Mouse (Mus musculus): ENCODE results near the gene 1700001K19Rik. TPM values are rescaled to one million over a fixed set of nuclear protein-coding genes. Genes with fewer than 3 reads are reported as not detected.
"Not testable (repeated sequence)": the region's sequence is repeated elsewhere in the genome, so short reads cannot be mapped to it uniquely, and the experiment has no call there.

1700001K19Rik gene
- polyA plus RNA-seq, 1 experiment from 2014 or later: not detected

GRCm38 (mm10) chr12:110698523-110699170 lies 16.2 kb upstream of the 1700001K19Rik start:
- no peak overlapping the region for H3K9ac ChIP-seq (replicated peaks; ENCODE audit: low read depth, low read length)
- H3K27me3 ChIP-seq (ENCODE audit: control insufficient read depth, insufficient read depth, low read length): no peaks in the 10 kb centered on the region
- no peak for ATAC-seq (ENCODE audit: insufficient number of reproducible peaks, insufficient read depth, low FRiP score, low read depth)
- peak overlapping the region; percentile 23; the same call in 1 of the 2 replicates for H3K27ac ChIP-seq (ENCODE audit: low read length)
- H3K36me3 ChIP-seq (ENCODE audit: control insufficient read depth, insufficient read depth, low read length): peaks cover 9% of the 10 kb centered on the region
- no peak overlapping the region for H3K4me3 ChIP-seq (ENCODE audit: low read depth, low read length)
- H3K4me2 ChIP-seq (replicated peaks; ENCODE audit: low read depth, low read length): no peak overlapping the region
- no peaks in the 10 kb centered on the region for H3K9me3 ChIP-seq (ENCODE audit: control insufficient read depth, low read depth, low read length)
- 42% methylated on average over 15 of the region's 15 CpGs for WGBS
- peaks cover 12% of the 10 kb centered on the region for H3K4me1 ChIP-seq (ENCODE audit: control insufficient read depth, insufficient read depth, low read length)

- H3K4me3 ChIP-seq (ENCODE audit: low read depth, low read length): no peak overlapping the region
- no peaks in the 10 kb centered on the region for H3K9me3 ChIP-seq (ENCODE audit: control insufficient read depth, low read depth, low read length)
- no peak for ATAC-seq (ENCODE audit: insufficient number of reproducible peaks, insufficient read depth, low FRiP score, low read depth)
- no peak overlapping the region for H3K27ac ChIP-seq (ENCODE audit: low read length)
- H3K27me3 ChIP-seq (ENCODE audit: control insufficient read depth, insufficient read depth, low read length): no peaks in the 10 kb centered on the region
- WGBS: 72% methylated on average over 1 of the region's 1 CpGs
- H3K9ac ChIP-seq (replicated peaks; ENCODE audit: low read depth, low read length): no peak overlapping the region
- no peak overlapping the region for H3K4me2 ChIP-seq (replicated peaks; ENCODE audit: low read depth, low read length)
- peaks cover 12% of the 10 kb centered on the region for H3K4me1 ChIP-seq (ENCODE audit: control insufficient read depth, insufficient read depth, low read length)
- H3K36me3 ChIP-seq (ENCODE audit: control insufficient read depth, insufficient read depth, low read length): peaks cover 13% of the 10 kb centered on the region
Observed at GRCm38 (mm10) chr12:110698080-110698479, 15.7 kb upstream of the 1700001K19Rik start.

GRCm38 (mm10) chr12:110697457-110697856 lies 15.0 kb upstream of the 1700001K19Rik start:
- H3K4me2 ChIP-seq (replicated peaks; ENCODE audit: low read depth, low read length): no peak overlapping the region
- ATAC-seq (ENCODE audit: insufficient number of reproducible peaks, insufficient read depth, low FRiP score, low read depth): no peak
- 68% methylated on average over 5 of the region's 5 CpGs for WGBS
- no peak overlapping the region for H3K27ac ChIP-seq (ENCODE audit: low read length)
- H3K36me3 ChIP-seq (ENCODE audit: control insufficient read depth, insufficient read depth, low read length): peaks cover 18% of the 10 kb centered on the region
- no peak overlapping the region for H3K9ac ChIP-seq (replicated peaks; ENCODE audit: low read depth, low read length)
- no peaks in the 10 kb centered on the region for H3K27me3 ChIP-seq (ENCODE audit: control insufficient read depth, insufficient read depth, low read length)
- no peak overlapping the region for H3K4me3 ChIP-seq (ENCODE audit: low read depth, low read length)
- H3K9me3 ChIP-seq (ENCODE audit: control insufficient read depth, low read depth, low read length): no peaks in the 10 kb centered on the region
- peaks cover 12% of the 10 kb centered on the region for H3K4me1 ChIP-seq (ENCODE audit: control insufficient read depth, insufficient read depth, low read length)

- 43% methylated on average over 9 of the region's 9 CpGs for WGBS
- ATAC-seq (ENCODE audit: insufficient number of reproducible peaks, insufficient read depth, low FRiP score, low read depth): no peak
Observed at GRCm38 (mm10) chr12:110696975-110697400, 14.6 kb upstream of the 1700001K19Rik start.

GRCm38 (mm10) chr12:110696173-110696974 lies 14.0 kb upstream of the 1700001K19Rik start:
- Histone ChIP-seq H3K27ac (ENCODE audit: low read length) (peak overlapping the region; percentile 93), H3K4me2 (replicated peaks; ENCODE audit: low read depth, low read length) (peak overlapping the region; percentile 55), H3K9me3 (ENCODE audit: control insufficient read depth, low read depth, low read length) (no peaks in the 10 kb centered on the region), H3K4me1 (ENCODE audit: control insufficient read depth, insufficient read depth, low read length) (peaks cover 12% of the 10 kb centered on the region), H3K27me3 (ENCODE audit: control insufficient read depth, insufficient read depth, low read length) (no peaks in the 10 kb centered on the region), H3K9ac (replicated peaks; ENCODE audit: low read depth, low read length) (peak overlapping the region; percentile 99), H3K4me3 (ENCODE audit: low read depth, low read length) (peak overlapping the region; percentile 98), H3K36me3 (ENCODE audit: control insufficient read depth, insufficient read depth, low read length) (peaks cover 23% of the 10 kb centered on the region)
- under 1% methylated on average over 89 of the region's 89 CpGs for WGBS
- ATAC-seq (ENCODE audit: insufficient number of reproducible peaks, insufficient read depth, low FRiP score, low read depth): peak; percentile 95

More at GRCm38 (mm10) chr12:110696975-110697400, 14.6 kb upstream of the 1700001K19Rik start:
- Histone ChIP-seq H3K4me2 (replicated peaks; ENCODE audit: low read depth, low read length) (peak overlapping the region; percentile 42), H3K4me1 (ENCODE audit: control insufficient read depth, insufficient read depth, low read length) (peaks cover 12% of the 10 kb centered on the region), H3K9ac (replicated peaks; ENCODE audit: low read depth, low read length) (peak overlapping the region; percentile 50), H3K27ac (ENCODE audit: low read length) (peak overlapping the region; percentile 40; the same call in 1 of the 2 replicates), H3K36me3 (ENCODE audit: control insufficient read depth, insufficient read depth, low read length) (peaks cover 18% of the 10 kb centered on the region), H3K9me3 (ENCODE audit: control insufficient read depth, low read depth, low read length) (no peaks in the 10 kb centered on the region), H3K4me3 (ENCODE audit: low read depth, low read length) (peak overlapping the region; percentile 98), H3K27me3 (ENCODE audit: control insufficient read depth, insufficient read depth, low read length) (no peaks in the 10 kb centered on the region)

GRCm38 (mm10) chr12:110695676-110696171 lies 13.3 kb upstream of the 1700001K19Rik start:
- under 1% methylated on average over 53 of the region's 55 CpGs for WGBS
- H3K36me3 ChIP-seq (ENCODE audit: control insufficient read depth, insufficient read depth, low read length): peaks cover 25% of the 10 kb centered on the region
- H3K4me2 ChIP-seq (replicated peaks; ENCODE audit: low read depth, low read length): peak overlapping the region; percentile 55
- peak overlapping the region; percentile 93 for H3K27ac ChIP-seq (ENCODE audit: low read length)
- H3K27me3 ChIP-seq (ENCODE audit: control insufficient read depth, insufficient read depth, low read length): no peaks in the 10 kb centered on the region
- H3K9ac ChIP-seq (replicated peaks; ENCODE audit: low read depth, low read length): peak overlapping the region; percentile 99
- peak overlapping the region; percentile 98 for H3K4me3 ChIP-seq (ENCODE audit: low read depth, low read length)
- H3K9me3 ChIP-seq (ENCODE audit: control insufficient read depth, low read depth, low read length): no peaks in the 10 kb centered on the region
- H3K4me1 ChIP-seq (ENCODE audit: control insufficient read depth, insufficient read depth, low read length): peaks cover 10% of the 10 kb centered on the region
- peak; percentile 53 for ATAC-seq (ENCODE audit: insufficient number of reproducible peaks, insufficient read depth, low FRiP score, low read depth)

GRCm38 (mm10) chr12:110693378-110693777 lies 11.0 kb upstream of the 1700001K19Rik start:
- peaks cover 39% of the 10 kb centered on the region for H3K36me3 ChIP-seq (ENCODE audit: control insufficient read depth, insufficient read depth, low read length)
- not testable (repeated sequence) for H3K4me1 ChIP-seq (ENCODE audit: control insufficient read depth, insufficient read depth, low read length); H3K9ac ChIP-seq (replicated peaks; ENCODE audit: low read depth, low read length); H3K9me3 ChIP-seq (ENCODE audit: control insufficient read depth, low read depth, low read length); H3K4me3 ChIP-seq (ENCODE audit: low read depth, low read length); H3K27me3 ChIP-seq (ENCODE audit: control insufficient read depth, insufficient read depth, low read length); H3K27ac ChIP-seq (ENCODE audit: low read length); H3K4me2 ChIP-seq (replicated peaks; ENCODE audit: low read depth, low read length); ATAC-seq (ENCODE audit: insufficient number of reproducible peaks, insufficient read depth, low FRiP score, low read depth)
- 69% methylated on average over 5 of the region's 5 CpGs for WGBS

- Histone ChIP-seq H3K9ac (replicated peaks; ENCODE audit: low read depth, low read length) (no peak overlapping the region), H3K36me3 (ENCODE audit: control insufficient read depth, insufficient read depth, low read length) (peaks cover 39% of the 10 kb centered on the region), H3K27me3 (ENCODE audit: control insufficient read depth, insufficient read depth, low read length) (no peaks in the 10 kb centered on the region), H3K9me3 (ENCODE audit: control insufficient read depth, low read depth, low read length) (no peaks in the 10 kb centered on the region), H3K4me1 (ENCODE audit: control insufficient read depth, insufficient read depth, low read length) (peaks cover 15% of the 10 kb centered on the region), H3K4me2 (replicated peaks; ENCODE audit: low read depth, low read length) (no peak overlapping the region), H3K4me3 (ENCODE audit: low read depth, low read length) (no peak overlapping the region), H3K27ac (ENCODE audit: low read length) (no peak overlapping the region)
- WGBS: 89% methylated on average over 6 of the region's 6 CpGs
- ATAC-seq (ENCODE audit: insufficient number of reproducible peaks, insufficient read depth, low FRiP score, low read depth): no peak
Observed at GRCm38 (mm10) chr12:110689919-110690643, 7.7 kb upstream of the 1700001K19Rik start.

Data from stomach, embryonic 14.5 days (tissue).